Mouse (Mus musculus) gastrocnemius, adult 18-20 months (tissue): ENCODE data around the gene Gpr137. TPM values are rescaled to one million over a fixed set of nuclear protein-coding genes. Genes with fewer than 3 reads are reported as not detected.

Source experiments
- DNase-seq: peaks from one replicate; pipeline ENCODE4 v3.0.0; 2021; ENCODE audit warnings: low spot score
- total RNA-seq, 2 experiments: library from RNA; stranded (reverse); gene quantifications; 2 replicates each; pipeline ENCODE4 v1.2.3; 2021

The Gpr137 gene
- total RNA-seq, 2 experiments from 2014 or later = 10.0 to 10.4 TPM

GRCm38 (mm10) chr19:6943709-6944108 is 1.4 kb upstream of the Gpr137 start:
- DNase-seq = no peak

GRCm38 (mm10) chr19:6942764-6943163 is 484 bp upstream of the Gpr137 start:
- DNase-seq = no peak

- DNase-seq = peak; percentile 93
Observed at GRCm38 (mm10) chr19:6941372-6942248, 670 bp downstream of the Gpr137 start, which contains the start of gene Bad. TSS of gene Bad (plus strand) at chr19:6941861.

- DNase-seq = no peak
Observed at GRCm38 (mm10) chr19:6940396-6941351, 1.6 kb downstream of the Gpr137 start.

GRCm38 (mm10) chr19:6939106-6940002 is 2.9 kb downstream of the Gpr137 start:
- no peak for DNase-seq

GRCm38 (mm10) chr19:6937541-6938465 is 4.5 kb downstream of the Gpr137 start:
- no peak for DNase-seq

- DNase-seq = no peak
Observed at GRCm38 (mm10) chr19:6936299-6936698, 6.0 kb downstream of the Gpr137 start.

- no peak for DNase-seq
Observed at GRCm38 (mm10) chr19:6934195-6934977, 7.9 kb downstream of the Gpr137 start, which contains the start of gene Kcnk4. TSS of gene Kcnk4 (minus strand) at chr19:6934515.

GRCm38 (mm10) chr19:6933436-6934194 is 8.7 kb downstream of the Gpr137 start:
- no peak for DNase-seq

- no peak for DNase-seq
Observed at GRCm38 (mm10) chr19:6933102-6933435, 9.2 kb downstream of the Gpr137 start.

- no peak for DNase-seq
Observed at GRCm38 (mm10) chr19:6932018-6932417, 10.3 kb downstream of the Gpr137 start.

GRCm38 (mm10) chr19:6931002-6931401 is 11.3 kb downstream of the Gpr137 start:
- DNase-seq = no peak

- no peak for DNase-seq
Observed at GRCm38 (mm10) chr19:6928080-6928479, 14.2 kb downstream of the Gpr137 start.

GRCm38 (mm10) chr19:6926559-6927255 is 15.6 kb downstream of the Gpr137 start:
- DNase-seq = no peak

GRCm38 (mm10) chr19:6925611-6926329 is 16.5 kb downstream of the Gpr137 start:
- no peak for DNase-seq

GRCm38 (mm10) chr19:6925307-6925573 is 17.0 kb downstream of the Gpr137 start, which contains the start of gene Catsperz:
TSS of gene Catsperz (minus strand) at chr19:6925380.
- no peak for DNase-seq
